Mouse (Mus musculus) brain, embryonic 14.5 days (tissue): ENCODE results near the gene Bcas2.

ENCODE experiments used
- CTCF ChIP-seq: fragments of 200-500 bp; IDR thresholded peaks from 2 replicates; pipeline ENCODE4 v1.5.1; 2012; ENCODE audit warnings: inconsistent platforms, mild to moderate bottlenecking, moderate library complexity, borderline replicate concordance; ENCODE audit not compliant: insufficient read depth, insufficient read length; ENCODE audit errors: extremely low read depth
- POLR2A ChIP-seq: fragments of 200-500 bp; IDR thresholded peaks from 2 replicates; pipeline ENCODE4 v1.6.1; 2012; ENCODE audit warnings: mild to moderate bottlenecking, inconsistent platforms, borderline replicate concordance; ENCODE audit not compliant: poor library complexity, insufficient read depth, insufficient read length, severe bottlenecking; ENCODE audit errors: extremely low read depth

- TF ChIP-seq CTCF (no peak), POLR2A (no peak)
Measured at GRCm38 (mm10) chr3:103142366-103142765, 29.1 kb upstream of the Bcas2 start.
